23 mouse cellular contexts compared by ENCODE assay signal in genomic region chr8:123672648-123673047, GRCm38 (mm10). TPM values are rescaled to one million over a fixed set of nuclear protein-coding genes. Genes with fewer than 3 reads are reported as not detected.
A peak's percentile ranks its signal among the peaks of the same experiment; 100 is the strongest.
DNase-seq lines count a peak whose midpoint lies in the region; ATAC-seq and TF ChIP-seq lines count a peak whose summit lies in the region.
"Had no signal": no experiment of that assay in that cellular context is flagged by ENCODE, and none has a peak within 500 bp of the region (broad histone marks: within the 10 kb centered on the region; RNA-seq: fewer than 3 reads in every experiment).

No protein-coding gene starts in this region.

- H3K9me3 ChIP-seq in liver, embryonic 13.5 days (replicated peaks) = no peaks in the 10 kb centered on the region
- H3K9me3 ChIP-seq in liver, postnatal 0 days (ENCODE audit: low read length) = no peaks in the 10 kb centered on the region
- H3K9me3 ChIP-seq in CH12.LX (replicated peaks; ENCODE audit: low read length) = no peaks in the 10 kb centered on the region
- no peaks in the 10 kb centered on the region for H3K9me3 ChIP-seq in embryonic facial prominence, embryonic 15.5 days (replicated peaks)
- no peaks in the 10 kb centered on the region for H3K9me3 ChIP-seq in hindbrain, embryonic 12.5 days (replicated peaks)
- H3K9me3 ChIP-seq: midbrain, embryonic 13.5 days had no signal

- DNase-seq in liver, embryonic 13.5 days = peak; percentile 8
- no peak for DNase-seq in liver, postnatal 0 days
- DNase-seq in CH12.LX (ENCODE audit: extremely low read depth) = peak; percentile 59
- DNase-seq in layer of hippocampus, adult 8-10 months (ENCODE audit: low spot score in 2 of 2) = no peak
- no peak for DNase-seq in adrenal gland, postnatal 25 days
- DNase-seq: cerebellum, adult 11 months; cerebellum, postnatal 25 days; forebrain, postnatal 0 days; gastrocnemius, postnatal 25 days; heart, postnatal 4 days; kidney, adult 9 months; kidney, postnatal 14 days; layer of hippocampus, postnatal 36 days; lung, adult 18-20 months; lung, postnatal 10 days; right cerebral cortex, postnatal 14 days; thymus, postnatal 25 days had no signal

- H3K4me2 ChIP-seq in liver, embryonic 13.5 days = no peak overlapping the region
- no peak overlapping the region for H3K4me2 ChIP-seq in liver, postnatal 0 days (ENCODE audit: low read depth, low read length)
- H3K4me2 ChIP-seq in CH12.LX (ENCODE audit: insufficient read depth, low read depth, poor library complexity, severe bottlenecking) = no peak overlapping the region
- H3K4me2 ChIP-seq in embryonic facial prominence, embryonic 15.5 days (replicated peaks) = no peak overlapping the region
- H3K4me2 ChIP-seq in hindbrain, embryonic 12.5 days (replicated peaks) = no peak overlapping the region
- H3K4me2 ChIP-seq: midbrain, embryonic 13.5 days had no signal

- H3K9ac ChIP-seq in liver, embryonic 13.5 days = no peak overlapping the region
- H3K9ac ChIP-seq in liver, postnatal 0 days (replicated peaks) = no peak overlapping the region
- H3K9ac ChIP-seq in CH12.LX (ENCODE audit: insufficient read depth, low read depth) = no peak overlapping the region
- H3K9ac ChIP-seq in embryonic facial prominence, embryonic 15.5 days = no peak overlapping the region
- no peak overlapping the region for H3K9ac ChIP-seq in hindbrain, embryonic 12.5 days
- H3K9ac ChIP-seq: forebrain, postnatal 0 days; midbrain, embryonic 13.5 days had no signal

- ATAC-seq in liver, embryonic 13.5 days (ENCODE audit: low read depth) = no peak
- ATAC-seq in liver, postnatal 0 days = no peak
- ATAC-seq in embryonic facial prominence, embryonic 15.5 days (ENCODE audit: insufficient number of reproducible peaks, low FRiP score, low TSS enrichment, low read depth) = peak; percentile 29; the same call in 1 of the 2 replicates
- no peak for ATAC-seq in hindbrain, embryonic 12.5 days (ENCODE audit: low FRiP score)
- ATAC-seq: forebrain, postnatal 0 days; hindbrain, postnatal 0 days; intestine, embryonic 16.5 days; midbrain, embryonic 13.5 days; Patski had no signal

- H3K4me1 ChIP-seq in liver, embryonic 13.5 days (replicated peaks) = peaks cover 22% of the 10 kb centered on the region
- H3K4me1 ChIP-seq in liver, postnatal 0 days (ENCODE audit: insufficient read depth) = peaks cover 3% of the 10 kb centered on the region; the same call in 1 of the 2 replicates
- H3K4me1 ChIP-seq in CH12.LX (ENCODE audit: control insufficient read depth in 1 of 2, insufficient read depth in 2 of 2) = peaks cover 21 to 38% of the 10 kb centered on the region in 2 experiments
- peaks cover 8% of the 10 kb centered on the region; the same call in 1 of the 2 replicates for H3K4me1 ChIP-seq in embryonic facial prominence, embryonic 15.5 days
- H3K4me1 ChIP-seq in hindbrain, embryonic 12.5 days = peaks cover 21% of the 10 kb centered on the region

- no peak overlapping the region for H3K27ac ChIP-seq in liver, embryonic 13.5 days
- H3K27ac ChIP-seq in liver, postnatal 0 days (ENCODE audit: low read depth) = no peak overlapping the region
- H3K27ac ChIP-seq in CH12.LX (ENCODE audit: insufficient read depth, low read depth) = no peak overlapping the region
- H3K27ac ChIP-seq in embryonic facial prominence, embryonic 15.5 days (replicated peaks) = no peak overlapping the region
- H3K27ac ChIP-seq in hindbrain, embryonic 12.5 days = no peak overlapping the region
- H3K27ac ChIP-seq: hindbrain, postnatal 0 days; midbrain, embryonic 13.5 days had no signal

- dilution Hi-C loops in CH12.LX (cut with MboI; ENCODE audit: extremely low pct_ligation_motif_present, extremely low pct_unique_long_range_greater_than_20kb, low sequenced_read_pairs) = no loop called here

- TF ChIP-seq RAD21 in CH12.LX (IDR thresholded peaks at IDR 0.05; ENCODE audit: low read depth, low read length) = no peak

- no peak for TF ChIP-seq POLR2A in CH12.LX (IDR thresholded peaks at IDR 0.05; ENCODE audit: low read depth, low read length)

- in situ Hi-C loops in CH12.LX (cut with MboI; ENCODE audit: low pct_ligation_motif_present, low pct_unique_long_range_greater_than_20kb, low sequenced_read_pairs) = no loop called here

- no peaks in the 10 kb centered on the region for H3K79me2 ChIP-seq in CH12.LX (replicated peaks; ENCODE audit: control insufficient read depth, extremely low read depth, insufficient read depth, poor library complexity, severe bottlenecking)

- 36% methylated on average over 6 of the region's 6 CpGs for WGBS in liver, embryonic 13.5 days (ENCODE audit: insufficient replicate concordance)
- WGBS in liver, postnatal 0 days (ENCODE audit: insufficient replicate concordance) = 34% methylated on average over 6 of the region's 6 CpGs
- 49% methylated on average over 6 of the region's 6 CpGs for WGBS in embryonic facial prominence, embryonic 15.5 days
- WGBS in hindbrain, embryonic 12.5 days = 75% methylated on average over 6 of the region's 6 CpGs

- H3K36me3 ChIP-seq in liver, embryonic 13.5 days = no peaks in the 10 kb centered on the region
- H3K36me3 ChIP-seq in liver, postnatal 0 days (replicated peaks; ENCODE audit: insufficient read depth, low read length) = no peaks in the 10 kb centered on the region
- no peaks in the 10 kb centered on the region for H3K36me3 ChIP-seq in CH12.LX (replicated peaks in 1 of 2; ENCODE audit: control insufficient read depth in 1 of 2, insufficient read depth in 1 of 2, low read length in 1 of 2)
- no peaks in the 10 kb centered on the region for H3K36me3 ChIP-seq in embryonic facial prominence, embryonic 15.5 days
- H3K36me3 ChIP-seq in hindbrain, embryonic 12.5 days = no peaks in the 10 kb centered on the region
- H3K36me3 ChIP-seq: midbrain, embryonic 13.5 days had no signal

- TF ChIP-seq EP300 in liver, postnatal 0 days (IDR thresholded peaks at IDR 0.05; ENCODE audit: low read depth) = no peak
- TF ChIP-seq EP300 in CH12.LX (IDR thresholded peaks at IDR 0.05; ENCODE audit: low read length) = peak; percentile 67

- H3K4me3 ChIP-seq in liver, embryonic 13.5 days (replicated peaks) = no peak overlapping the region
- no peak overlapping the region for H3K4me3 ChIP-seq in liver, postnatal 0 days (ENCODE audit: low read depth, low read length)
- H3K4me3 ChIP-seq in CH12.LX (replicated peaks in 1 of 3; ENCODE audit: low read depth in 2 of 3, low read length in 2 of 3, poor library complexity in 1 of 3) = no peak overlapping the region
- no peak overlapping the region for H3K4me3 ChIP-seq in embryonic facial prominence, embryonic 15.5 days (replicated peaks)
- H3K4me3 ChIP-seq in hindbrain, embryonic 12.5 days = no peak overlapping the region
- H3K4me3 ChIP-seq: midbrain, embryonic 13.5 days had no signal

- no peak for TF ChIP-seq CTCF in liver, postnatal 0 days (IDR thresholded peaks at IDR 0.05; ENCODE audit: low read depth)
- no peak for TF ChIP-seq CTCF in CH12.LX (conservative IDR thresholded peaks at IDR 0.05 in 1 of 2, IDR thresholded peaks at IDR 0.05 in 1 of 2; ENCODE audit: low read depth in 2 of 2, low read length in 2 of 2)

- no peaks in the 10 kb centered on the region for H3K27me3 ChIP-seq in liver, embryonic 13.5 days
- H3K27me3 ChIP-seq in liver, postnatal 0 days (ENCODE audit: insufficient read depth, low read length) = no peaks in the 10 kb centered on the region
- peaks cover 32% of the 10 kb centered on the region for H3K27me3 ChIP-seq in CH12.LX (replicated peaks)
- H3K27me3 ChIP-seq in embryonic facial prominence, embryonic 15.5 days = no peaks in the 10 kb centered on the region
- no peaks in the 10 kb centered on the region for H3K27me3 ChIP-seq in hindbrain, embryonic 12.5 days
- H3K27me3 ChIP-seq: midbrain, embryonic 13.5 days; Patski had no signal

TF ChIP-seq in CH12.LX, 34 proteins besides CTCF, POLR2A, EP300 and RAD21:
- TF ChIP-seq ETS1 (conservative IDR thresholded peaks at IDR 0.05; ENCODE audit: low read depth, low read length) = peak; percentile 58
- no peak for TF ChIP-seq NELFE (IDR thresholded peaks at IDR 0.05; ENCODE audit: low read depth, low read length)
- no peak for TF ChIP-seq PAX5 (IDR thresholded peaks at IDR 0.05; ENCODE audit: low read length)
- 0 out of 2 replicates have a peak, but pooled peaks have one; percentile 34 for TF ChIP-seq MAX (IDR thresholded peaks at IDR 0.05; ENCODE audit: low read length)
- 0 out of 2 replicates have a peak, but pooled peaks have one; percentile 38 for TF ChIP-seq RCOR1 (conservative IDR thresholded peaks at IDR 0.05; ENCODE audit: low read depth, low read length)
- no peak for TF ChIP-seq ZC3H11A (IDR thresholded peaks at IDR 0.05; ENCODE audit: low read depth, low read length)
- TF ChIP-seq E2F4 (IDR thresholded peaks at IDR 0.05; ENCODE audit: insufficient replicate concordance, low read depth, low read length) = no peak
- peak; percentile 70; the same call in 1 of the 2 replicates for TF ChIP-seq TCF12 (IDR thresholded peaks at IDR 0.05; ENCODE audit: low read depth, low read length)
- peak; percentile 71 for TF ChIP-seq BHLHE40 (IDR thresholded peaks at IDR 0.05; ENCODE audit: low read depth, low read length)
- TF ChIP-seq CHD2 (IDR thresholded peaks at IDR 0.05; ENCODE audit: low read length) = 0 out of 2 replicates have a peak, but pooled peaks have one; percentile 14

RNA-seq across cellular contexts. Expression of gene Rhou, which starts 18.9 kb away (rescaled TPM):
- polyA plus RNA-seq in liver, embryonic 13.5 days (2015; fragmentation: Nextera tagmentation; extraction: Ambion mirVana) = 0.78 and 1.3 TPM in 2 replicates
- polyA plus RNA-seq in liver, postnatal 0 days (2015; fragmentation: Nextera tagmentation; extraction: Ambion mirVana) = 2.8 and 3.8 TPM in 2 replicates
- 0.08 TPM in 1 of 2 replicates, not detected in the other for total RNA-seq in CH12.LX (2012; rRNA removed)
- not detected in 2 replicates for total RNA-seq in CH12.LX (2014; rRNA removed)
- 0.16 TPM in 1 of 2 replicates, not detected in the other for polyA plus RNA-seq in CH12.LX (2012; ENCODE audit: insufficient read length, low read depth)
- polyA plus RNA-seq in embryonic facial prominence, embryonic 15.5 days (2015; fragmentation: Nextera tagmentation; extraction: Ambion mirVana) = 9.0 and 10.3 TPM in 2 replicates
- polyA plus RNA-seq in hindbrain, embryonic 12.5 days (2016; fragmentation: Nextera tagmentation; extraction: Ambion mirVana) = 11.2 and 11.6 TPM in 2 replicates
- 10 to 100 TPM; 37.6 to 57.0 (median 45.8) TPM for total RNA-seq in layer of hippocampus, adult 8-10 months (2022)
- 28.8 and 39.2 TPM in 2 replicates for total RNA-seq in adrenal gland, postnatal 25 days (2021)

Comparison
In these comparisons a context has a peak if more than half of its experiments do, and no peak if none do; other contexts are left out.
1. DNase-seq: peak in liver, embryonic 13.5 days (single experiment) and CH12.LX (single experiment); none in liver, postnatal 0 days (single experiment), layer of hippocampus, adult 8-10 months (0 of 2) and adrenal gland, postnatal 25 days (single experiment).